Mouse (Mus musculus) ovary, adult 18-20 months (tissue): ENCODE measurements around the gene E430018J23Rik.
"Not testable (repeated sequence)": the region's sequence is repeated elsewhere in the genome, so short reads cannot be mapped to it uniquely, and the experiment has no call there.

ENCODE experiments used
- DNase-seq: peaks from one replicate; pipeline ENCODE4 v3.0.0; 2022; ENCODE audit warnings: low spot score, mixed read lengths

E430018J23Rik gene

GRCm38 (mm10) chr7:127341861-127342260, 51.6 kb downstream of the E430018J23Rik start:
- not testable (repeated sequence) for DNase-seq

GRCm38 (mm10) chr7:127341356-127341755, 52.1 kb downstream of the E430018J23Rik start:
- DNase-seq, result no peak
